Mouse (Mus musculus) liver, adult 2 months (tissue): ENCODE results near the gene Tnnt3. TPM values are rescaled to one million over a fixed set of nuclear protein-coding genes. Genes with fewer than 3 reads are reported as not detected.
A peak's percentile ranks its signal among the peaks of the same experiment; 100 is the strongest.

ENCODE experiments used
- DNase-seq: peaks from one replicate; pipeline ENCODE4 v3.0.0-alpha.2; 2011; ENCODE audit warnings: low read depth, low spot score; ENCODE audit errors: extremely low read depth
- H3K27ac ChIP-seq: fragments of 200-500 bp; replicated peaks from 2 replicates; pipeline ENCODE4 v1.5.1; 2012; ENCODE audit warnings: low read depth, mild to moderate bottlenecking, control low read depth, inconsistent platforms, low read length; ENCODE audit not compliant: insufficient read depth
- H3K27me3 ChIP-seq: fragments of 200-500 bp; 2 replicates; pipeline ENCODE4 v1.6.1; 2012; ENCODE audit warnings: mild to moderate bottlenecking, moderate library complexity, low read length, inconsistent platforms; ENCODE audit not compliant: control insufficient read depth, insufficient read depth
- H3K36me3 ChIP-seq: fragments of 200-500 bp; 2 replicates; pipeline ENCODE4 v1.6.1; 2012; ENCODE audit warnings: low read length, inconsistent platforms; ENCODE audit not compliant: control insufficient read depth, insufficient read depth
- H3K4me1 ChIP-seq: fragments of 200-500 bp; 2 replicates; pipeline ENCODE4 v1.6.1; 2011; ENCODE audit warnings: low read length; ENCODE audit not compliant: control insufficient read depth, insufficient read depth
- H3K4me3 ChIP-seq: fragments of 200-500 bp; 2 replicates; pipeline ENCODE4 v1.5.1; 2011; ENCODE audit warnings: low read depth, mild to moderate bottlenecking, control low read depth, low read length, moderate library complexity; ENCODE audit not compliant: insufficient read depth
- H3K79me2 ChIP-seq: fragments of 200-500 bp; 2 replicates; pipeline ENCODE4 v1.6.1; 2012; ENCODE audit warnings: inconsistent platforms, mild to moderate bottlenecking, low read length, moderate library complexity; ENCODE audit not compliant: control insufficient read depth, insufficient read depth
- H3K9ac ChIP-seq: fragments of 200-500 bp; 2 replicates; pipeline ENCODE4 v1.6.1; 2012; ENCODE audit warnings: low read depth, mild to moderate bottlenecking, control low read depth, inconsistent platforms, low read length
- CTCF ChIP-seq: fragments of 200-500 bp; IDR thresholded peaks from 2 replicates; pipeline ENCODE4 v1.5.1; 2011; ENCODE audit warnings: low read depth, low read length, control low read depth
- POLR2A ChIP-seq: fragments of 200-500 bp; IDR thresholded peaks from 2 replicates; pipeline ENCODE4 v1.6.1; 2011; ENCODE audit warnings: low read length, control low read depth; ENCODE audit not compliant: insufficient read depth; ENCODE audit errors: extremely low read depth
- WGBS: fragments of 180-500 bp; shearing (Covaris S2); methylation state at CpG from one replicate; pipeline ENCODE4 v1.1.7; 2018; 5-methylcytosine and 5-hydroxymethylcytosine counted together
- polyA plus RNA-seq: library from polyadenylated mRNA; depleted of rRNA; stranded (reverse); fragments of >200 nt; gene quantifications from 2 replicates; pipeline ENCODE4 v1.2.3, GENCODE M21; 2012
- total RNA-seq: library from RNA; depleted of rRNA; stranded (reverse); fragments of >200 nt; gene quantifications from 2 replicates; pipeline ENCODE4 v1.2.3, GENCODE M21; 2014

Gene Tnnt3
- total and polyA plus RNA-seq, 2 experiments = 6.4 TPM; not detected in 1

DNA sequence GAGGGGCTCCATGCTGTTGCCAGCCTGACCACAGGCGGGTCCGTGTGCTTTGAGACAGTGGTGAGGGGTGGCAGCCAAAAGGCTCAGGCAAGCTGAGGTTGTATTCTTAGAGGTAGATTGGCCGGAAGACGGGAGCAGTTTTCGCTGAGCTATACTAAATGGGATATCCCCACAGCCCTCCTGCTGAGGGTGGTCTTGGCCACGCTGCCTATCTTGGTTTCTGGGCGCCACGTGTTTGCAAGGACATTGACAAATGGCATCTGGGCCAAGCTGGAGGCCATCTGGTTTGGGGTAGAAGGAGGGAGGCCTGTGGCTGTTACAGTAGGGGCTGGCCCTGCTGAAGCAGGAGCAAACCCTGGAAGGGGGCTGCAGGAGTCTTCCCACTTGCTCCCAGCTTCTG lies 5.1 kb upstream of the Tnnt3 start:
- no peaks in the 10 kb centered on the region for H3K79me2 ChIP-seq
- no peaks in the 10 kb centered on the region for H3K27me3 ChIP-seq
- 94% methylated on average over 8 of the region's 8 CpGs for WGBS
- no peak overlapping the region for H3K27ac ChIP-seq
- no peaks in the 10 kb centered on the region for H3K4me1 ChIP-seq
- TF ChIP-seq CTCF (no peak), POLR2A (no peak)
- H3K36me3 ChIP-seq = no peaks in the 10 kb centered on the region
- H3K9ac ChIP-seq = no peak overlapping the region
- no peak for DNase-seq
- no peak overlapping the region for H3K4me3 ChIP-seq

DNA sequence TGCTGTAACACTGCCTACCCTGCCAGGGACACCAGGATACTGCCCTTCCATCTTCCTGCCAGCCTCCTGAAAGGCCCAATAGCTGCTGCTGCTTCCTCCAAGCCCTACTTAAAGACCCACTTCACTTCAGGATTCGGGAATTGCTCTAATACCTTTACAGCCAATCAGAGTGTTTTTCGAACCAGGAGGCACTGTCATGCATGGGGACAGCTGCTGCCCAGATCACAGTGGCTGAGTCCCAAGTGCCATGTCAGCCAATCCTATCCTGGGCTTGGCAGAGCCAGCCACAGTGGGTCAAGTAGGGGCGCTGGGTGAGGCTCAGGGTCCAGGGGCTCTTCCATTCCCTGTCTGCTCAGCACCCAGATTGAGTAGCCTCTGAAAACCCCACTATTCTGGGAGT lies 2.5 kb upstream of the Tnnt3 start:
- no peaks in the 10 kb centered on the region for H3K27me3 ChIP-seq
- H3K4me3 ChIP-seq = no peak overlapping the region
- WGBS = 89% methylated on average over 3 of the region's 3 CpGs
- no peaks in the 10 kb centered on the region for H3K36me3 ChIP-seq
- no peak for TF ChIP-seq CTCF
- TF ChIP-seq POLR2A = no peak
- no peaks in the 10 kb centered on the region for H3K4me1 ChIP-seq
- H3K27ac ChIP-seq = no peak overlapping the region
- DNase-seq = no peak
- H3K9ac ChIP-seq = no peak overlapping the region
- no peaks in the 10 kb centered on the region for H3K79me2 ChIP-seq

DNA sequence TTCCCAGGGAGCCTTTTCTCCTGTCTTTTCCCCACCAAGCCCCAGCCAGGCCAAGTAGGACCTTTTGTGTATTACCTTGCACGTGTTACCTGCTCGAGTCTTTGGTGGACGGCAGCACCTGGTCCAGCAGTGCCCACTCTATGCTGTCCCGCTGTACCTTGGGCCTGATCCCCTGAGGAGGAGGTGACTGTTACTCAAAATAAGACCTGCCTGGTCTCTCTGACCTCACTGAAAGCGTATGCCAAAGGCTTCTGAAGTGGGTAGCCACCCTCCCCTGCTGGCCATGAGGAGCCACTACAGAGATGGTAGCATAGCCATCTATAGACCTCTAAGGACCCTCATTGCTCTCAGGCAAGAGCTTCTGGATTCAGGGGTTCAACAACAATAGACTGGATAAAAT lies 1.8 kb upstream of the Tnnt3 start:
- Histone ChIP-seq H3K4me1 (no peaks in the 10 kb centered on the region), H3K36me3 (no peaks in the 10 kb centered on the region), H3K79me2 (no peaks in the 10 kb centered on the region), H3K27me3 (no peaks in the 10 kb centered on the region), H3K9ac (no peak overlapping the region), H3K27ac (no peak overlapping the region), H3K4me3 (no peak overlapping the region)
- peak; percentile 14; the same call in 1 of the 2 replicates for TF ChIP-seq CTCF
- no peak for TF ChIP-seq POLR2A
- WGBS = 91% methylated on average over 5 of the region's 5 CpGs
- no peak for DNase-seq

DNA sequence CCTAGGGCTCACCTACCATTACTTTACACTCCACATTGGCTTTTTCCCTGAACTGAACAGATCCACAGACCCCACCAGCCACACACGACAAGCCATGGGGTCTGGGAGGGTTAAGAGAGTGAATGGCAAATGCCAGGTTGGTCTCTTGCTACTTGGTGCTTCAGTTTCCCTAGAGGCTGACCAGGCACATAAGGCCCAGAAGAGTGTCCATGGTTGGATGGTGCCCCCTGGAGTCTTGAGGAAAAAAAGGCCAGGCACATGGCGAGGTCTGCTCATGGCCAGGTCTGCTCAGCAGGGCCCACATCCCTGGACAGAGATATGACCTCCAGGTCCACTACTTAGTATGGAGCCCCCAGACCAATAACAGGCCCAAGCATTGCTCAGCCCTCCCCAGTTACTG lies 861 bp upstream of the Tnnt3 start:
- peak; percentile 62 for TF ChIP-seq CTCF
- TF ChIP-seq POLR2A = no peak
- Histone ChIP-seq H3K4me3 (no peak overlapping the region), H3K27me3 (no peaks in the 10 kb centered on the region), H3K4me1 (no peaks in the 10 kb centered on the region), H3K79me2 (no peaks in the 10 kb centered on the region), H3K36me3 (no peaks in the 10 kb centered on the region), H3K27ac (no peak overlapping the region), H3K9ac (no peak overlapping the region)
- peak; percentile 1 for DNase-seq
- WGBS = 81% methylated on average over 2 of the region's 2 CpGs

DNA sequence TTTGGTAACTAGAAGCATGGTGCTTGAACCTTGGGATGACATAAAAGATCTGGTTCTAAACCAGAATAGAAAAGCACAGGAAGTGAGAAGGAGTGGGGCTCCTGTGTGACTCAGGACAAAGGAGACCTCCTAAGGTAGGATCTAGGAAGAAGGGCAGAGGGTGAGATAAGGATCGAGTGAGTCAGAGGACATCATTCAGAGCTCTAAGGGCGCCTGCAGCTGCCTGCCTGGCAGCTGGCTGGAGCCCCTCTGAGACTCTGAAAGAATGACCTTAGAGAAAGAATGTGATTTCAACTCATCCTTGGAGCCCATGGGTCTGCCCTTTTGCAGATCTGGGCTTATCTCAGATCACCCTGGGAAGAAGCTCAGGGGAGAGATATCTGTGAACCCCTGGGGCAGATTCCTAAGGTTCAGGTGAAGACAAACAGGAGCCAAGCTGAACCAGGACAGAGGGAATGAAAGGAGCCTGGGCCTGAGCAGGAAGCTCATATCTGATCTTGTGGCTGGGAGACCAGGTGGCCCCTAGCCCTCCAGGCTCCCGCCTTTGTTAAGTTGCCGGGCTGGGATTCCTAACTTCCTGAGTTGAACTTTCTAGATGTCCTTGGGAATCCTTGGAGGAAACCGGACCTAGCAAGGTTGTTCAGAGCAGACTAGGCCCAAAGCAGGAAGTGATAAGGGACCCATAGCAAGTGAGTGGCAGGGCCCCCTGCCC lies 530 bp downstream of the Tnnt3 start:
- Histone ChIP-seq H3K36me3 (no peaks in the 10 kb centered on the region), H3K9ac (no peak overlapping the region), H3K27me3 (no peaks in the 10 kb centered on the region), H3K4me3 (no peak overlapping the region), H3K79me2 (no peaks in the 10 kb centered on the region), H3K27ac (no peak overlapping the region), H3K4me1 (no peaks in the 10 kb centered on the region)
- 84% methylated on average over 5 of the region's 5 CpGs for WGBS
- TF ChIP-seq POLR2A = no peak
- TF ChIP-seq CTCF = no peak
- DNase-seq = no peak

DNA sequence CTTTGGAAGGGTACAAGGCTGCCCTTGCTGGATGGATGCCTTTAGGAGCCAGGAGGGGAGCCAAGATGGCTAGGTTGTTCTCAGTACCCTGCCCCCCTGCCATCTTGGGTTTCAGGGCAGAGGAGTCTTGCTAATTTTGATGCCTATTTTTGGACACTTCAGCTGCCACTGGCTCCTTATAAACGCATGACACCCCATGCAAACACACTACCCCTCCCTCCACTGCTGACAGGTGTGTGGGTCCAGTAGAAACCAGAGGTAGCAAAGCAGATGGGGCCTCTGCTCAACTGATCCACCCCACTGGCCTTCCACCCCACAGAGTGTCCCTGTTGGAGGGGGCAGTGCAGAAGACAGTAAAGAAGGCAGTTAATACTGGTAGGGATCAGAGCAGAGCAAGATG lies 1.4 kb downstream of the Tnnt3 start:
- Histone ChIP-seq H3K27ac (no peak overlapping the region), H3K9ac (no peak overlapping the region), H3K4me1 (no peaks in the 10 kb centered on the region), H3K4me3 (no peak overlapping the region), H3K36me3 (no peaks in the 10 kb centered on the region), H3K79me2 (no peaks in the 10 kb centered on the region), H3K27me3 (no peaks in the 10 kb centered on the region)
- TF ChIP-seq POLR2A = no peak
- TF ChIP-seq CTCF = no peak
- 82% methylated on average over 1 of the region's 1 CpGs for WGBS
- no peak for DNase-seq
